Comparison of ENCODE assay signal across 27 mouse cellular contexts in the genomic region with DNA sequence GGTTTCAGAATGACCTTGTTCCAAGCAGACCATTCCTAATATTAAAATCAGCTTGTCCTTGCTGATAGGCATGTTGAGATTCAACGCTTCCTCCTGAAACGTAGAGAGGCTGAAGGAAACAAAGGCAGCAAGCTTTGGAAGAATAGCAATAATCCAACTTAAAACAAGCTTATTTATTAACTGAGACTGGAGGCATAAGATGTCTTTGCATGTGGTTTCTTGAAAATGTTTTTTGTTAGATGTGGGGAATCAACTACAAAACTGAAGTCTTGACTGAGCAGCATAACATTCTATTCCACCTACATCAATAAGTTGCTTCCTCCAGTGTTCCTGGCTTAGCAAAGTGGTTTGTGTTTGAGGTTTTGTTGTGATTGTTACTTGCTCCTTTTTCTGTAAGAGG. TPM values are rescaled to one million over a fixed set of nuclear protein-coding genes. Genes with fewer than 3 reads are reported as not detected.
DNase-seq lines count a peak whose midpoint lies in the region; ATAC-seq and TF ChIP-seq lines count a peak whose summit lies in the region.
"Had no signal": no experiment of that assay in that cellular context is flagged by ENCODE, and none has a peak within 500 bp of the region (broad histone marks: within the 10 kb centered on the region; RNA-seq: fewer than 3 reads in every experiment).

Gene Ovch2, minus strand, starts transcription at position 101 of the 400 bp plus-strand sequence.

- TF ChIP-seq RAD21 in CH12.LX (IDR thresholded peaks at IDR 0.05; ENCODE audit: low read depth, low read length) = no peak

- H3K4me2 ChIP-seq in CH12.LX (ENCODE audit: insufficient read depth, low read depth, poor library complexity, severe bottlenecking) = peak within 1 kb of the TSS; percentile 29; the same call in 1 of the 2 replicates
- H3K4me2 ChIP-seq in limb, embryonic 11.5 days (ENCODE audit: low read depth, severe bottlenecking) = no peak within 1 kb of the TSS
- H3K4me2 ChIP-seq in limb, embryonic 15.5 days = no peak within 1 kb of the TSS
- H3K4me2 ChIP-seq: embryonic facial prominence, embryonic 12.5 days; forebrain, embryonic 13.5 days; forebrain, embryonic 15.5 days had no signal

- no peaks in the 10 kb centered on the region for H3K79me2 ChIP-seq in CH12.LX (replicated peaks; ENCODE audit: control insufficient read depth, extremely low read depth, insufficient read depth, poor library complexity, severe bottlenecking)

- in situ Hi-C loops in CH12.LX (cut with MboI; ENCODE audit: low pct_ligation_motif_present, low pct_unique_long_range_greater_than_20kb, low sequenced_read_pairs) = no loop called here

- no peak within 1 kb of the TSS for H3K27ac ChIP-seq in CH12.LX (ENCODE audit: insufficient read depth, low read depth)
- 0 out of 2 replicates have a peak within 1 kb of the TSS, but pooled peaks have one; percentile 14 for H3K27ac ChIP-seq in limb, embryonic 11.5 days (replicated peaks; ENCODE audit: low read depth, low read length)
- peak within 1 kb of the TSS; percentile 35; the same call in 1 of the 2 replicates for H3K27ac ChIP-seq in limb, embryonic 15.5 days
- H3K27ac ChIP-seq: embryonic facial prominence, embryonic 10.5 days; forebrain, embryonic 13.5 days; forebrain, embryonic 15.5 days had no signal

- no peak for TF ChIP-seq EP300 in CH12.LX (IDR thresholded peaks at IDR 0.05; ENCODE audit: low read length)

- dilution Hi-C loops in CH12.LX (cut with MboI; ENCODE audit: extremely low pct_ligation_motif_present, extremely low pct_unique_long_range_greater_than_20kb, low sequenced_read_pairs) = no loop called here

- ATAC-seq in limb, embryonic 11.5 days (ENCODE audit: insufficient number of reproducible peaks, low FRiP score, low TSS enrichment, low read depth) = no peak
- ATAC-seq in limb, embryonic 15.5 days (ENCODE audit: insufficient number of reproducible peaks, low FRiP score, low TSS enrichment, low read depth) = no peak
- ATAC-seq: activated CD4-positive, CD25-positive, alpha-beta regulatory T cell, adult 4 months; forebrain, embryonic 13.5 days; forebrain, embryonic 15.5 days; Patski had no signal

- no peak for TF ChIP-seq POLR2A in CH12.LX (IDR thresholded peaks at IDR 0.05; ENCODE audit: low read depth, low read length)

- H3K27me3 ChIP-seq in CH12.LX (replicated peaks) = peaks cover 2% of the 10 kb centered on the region
- no peaks in the 10 kb centered on the region for H3K27me3 ChIP-seq in limb, embryonic 11.5 days (ENCODE audit: control insufficient read depth, insufficient read depth, low read length)
- no peaks in the 10 kb centered on the region for H3K27me3 ChIP-seq in limb, embryonic 15.5 days
- H3K27me3 ChIP-seq: embryonic facial prominence, embryonic 12.5 days; forebrain, embryonic 13.5 days; forebrain, embryonic 15.5 days had no signal

- WGBS in limb, embryonic 11.5 days = 92% methylated on average over 2 of the region's 2 CpGs
- WGBS in limb, embryonic 15.5 days = 87% methylated on average over 2 of the region's 2 CpGs

- no peak for TF ChIP-seq CTCF in CH12.LX (conservative IDR thresholded peaks at IDR 0.05 in 1 of 2, IDR thresholded peaks at IDR 0.05 in 1 of 2; ENCODE audit: low read depth in 2 of 2, low read length in 2 of 2)

- peaks cover 2 to 8% of the 10 kb centered on the region in 2 experiments; a peak in 3 of 4 replicates for H3K4me1 ChIP-seq in CH12.LX (ENCODE audit: control insufficient read depth in 1 of 2, insufficient read depth in 2 of 2)
- H3K4me1 ChIP-seq in limb, embryonic 11.5 days (ENCODE audit: control insufficient read depth, insufficient read depth, low read length) = 0 out of 2 replicates have a peak, but pooled peaks cover 2% of the 10 kb centered on the region
- peaks cover 2% of the 10 kb centered on the region; the same call in 1 of the 2 replicates for H3K4me1 ChIP-seq in limb, embryonic 15.5 days
- H3K4me1 ChIP-seq: embryonic facial prominence, embryonic 10.5 days; embryonic facial prominence, embryonic 12.5 days; forebrain, embryonic 13.5 days; forebrain, embryonic 15.5 days had no signal

- no peak for DNase-seq in CH12.LX (ENCODE audit: extremely low read depth)
- no peak for DNase-seq in gonadal fat pad, adult 2 months (ENCODE audit: low read depth)
- no peak for DNase-seq in limb, embryonic 11.5 days (ENCODE audit: low spot score)
- DNase-seq in right cerebral cortex, postnatal 36 days (ENCODE audit: low spot score in 2 of 2) = no peak
- DNase-seq in spleen, postnatal 4 days (ENCODE audit: low spot score in 2 of 2) = no peak
- no peak for DNase-seq in thymus, postnatal 14 days
- DNase-seq: adrenal gland, adult 8-10 months; adrenal gland, postnatal 14 days; adrenal gland, postnatal 36 days; cerebellum, adult 11-12 months; cerebellum, adult 2 months; cerebellum, adult 9-10 months; cerebellum, postnatal 10 days; cerebellum, postnatal 25 days had no signal

- no peak within 1 kb of the TSS for H3K4me3 ChIP-seq in CH12.LX (replicated peaks in 1 of 3; ENCODE audit: low read depth in 2 of 3, low read length in 2 of 3, poor library complexity in 1 of 3)
- no peak within 1 kb of the TSS for H3K4me3 ChIP-seq in limb, embryonic 11.5 days (ENCODE audit: low read depth, low read length)
- H3K4me3 ChIP-seq in limb, embryonic 15.5 days = no peak within 1 kb of the TSS
- H3K4me3 ChIP-seq: embryonic facial prominence, embryonic 10.5 days; embryonic facial prominence, embryonic 12.5 days; forebrain, embryonic 13.5 days; forebrain, embryonic 15.5 days had no signal

- no peaks in the 10 kb centered on the region for H3K36me3 ChIP-seq in CH12.LX (replicated peaks in 1 of 2; ENCODE audit: control insufficient read depth in 1 of 2, insufficient read depth in 1 of 2, low read length in 1 of 2)
- no peaks in the 10 kb centered on the region for H3K36me3 ChIP-seq in limb, embryonic 11.5 days (ENCODE audit: control insufficient read depth, insufficient read depth, low read length)
- H3K36me3 ChIP-seq in limb, embryonic 15.5 days = no peaks in the 10 kb centered on the region
- H3K36me3 ChIP-seq: embryonic facial prominence, embryonic 10.5 days; embryonic facial prominence, embryonic 12.5 days; forebrain, embryonic 15.5 days; G1E had no signal

- H3K9me3 ChIP-seq in CH12.LX (replicated peaks; ENCODE audit: low read length) = peaks cover 2% of the 10 kb centered on the region
- no peaks in the 10 kb centered on the region for H3K9me3 ChIP-seq in limb, embryonic 11.5 days (ENCODE audit: control insufficient read depth, low read length)
- no peaks in the 10 kb centered on the region for H3K9me3 ChIP-seq in limb, embryonic 15.5 days
- H3K9me3 ChIP-seq: embryonic facial prominence, embryonic 12.5 days; forebrain, embryonic 13.5 days; forebrain, embryonic 15.5 days had no signal

- H3K9ac ChIP-seq in CH12.LX (ENCODE audit: insufficient read depth, low read depth) = no peak within 1 kb of the TSS
- H3K9ac ChIP-seq in limb, embryonic 11.5 days (ENCODE audit: low read length) = no peak within 1 kb of the TSS
- H3K9ac ChIP-seq in limb, embryonic 15.5 days = no peak within 1 kb of the TSS
- H3K9ac ChIP-seq: embryonic facial prominence, embryonic 12.5 days; forebrain, embryonic 13.5 days; forebrain, embryonic 15.5 days had no signal

TF ChIP-seq in CH12.LX, 34 proteins besides CTCF, POLR2A, EP300 and RAD21:
- no peak for TF ChIP-seq BHLHE40 (IDR thresholded peaks at IDR 0.05; ENCODE audit: low read depth, low read length)
TF ChIP-seq in CH12.LX: peak in this region for 0.

RNA-seq across cellular contexts. Expression of gene Ovch2, which starts in this region (rescaled TPM):
- not detected in 2 replicates for total RNA-seq in CH12.LX (2012; rRNA removed)
- total RNA-seq in CH12.LX (2014; rRNA removed) = not detected in 2 replicates
- polyA plus RNA-seq in CH12.LX (2012; ENCODE audit: insufficient read length, low read depth) = not detected in 2 replicates
- 268 and 353 TPM in 2 replicates for polyA plus RNA-seq in gonadal fat pad, adult 2 months (2012; rRNA removed)
- polyA plus RNA-seq in limb, embryonic 11.5 days (2014; fragmentation: Nextera tagmentation; extraction: Ambion mirVana) = not detected in 2 replicates
- not detected in 2 replicates for polyA plus RNA-seq in limb, embryonic 15.5 days (2015; fragmentation: Nextera tagmentation; extraction: Ambion mirVana)
- total RNA-seq: adrenal gland, adult 18-20 months; adrenal gland, adult 8-10 months; adrenal gland, postnatal 14 days; adrenal gland, postnatal 36 days; G1E had no signal
- polyA plus RNA-seq: activated CD4-positive, CD25-positive, alpha-beta regulatory T cell, adult 4 months; C2C12; cerebellum, adult 2 months; cortical plate, adult 2 months; embryonic facial prominence, embryonic 10.5 days; embryonic facial prominence, embryonic 12.5 days; embryonic facial prominence, embryonic 14.5 days; forebrain, embryonic 11.5 days; forebrain, embryonic 13.5 days; forebrain, embryonic 15.5 days; G1E; Patski had no signal

Comparison
In these comparisons a context has a peak if more than half of its experiments do, and no peak if none do; other contexts are left out.
1. RNA of gene Ovch2 (polyA plus RNA-seq): 268 to 353 TPM in gonadal fat pad, adult 2 months; not detected in limb, embryonic 11.5 days, not detected in CH12.LX and not detected in limb, embryonic 15.5 days; every median in the first group is over 100 times any median in the second.